Mouse (Mus musculus) gastrocnemius, adult 18-20 months (tissue): Measurements from ENCODE around the gene Shroom1. TPM values are rescaled to one million over a fixed set of nuclear protein-coding genes. Genes with fewer than 3 reads are reported as not detected.

ENCODE experiments used
- DNase-seq: peaks from one replicate; pipeline ENCODE4 v3.0.0; 2021; ENCODE audit warnings: low spot score
- microRNA-seq: library from miRNA; unstranded; fragments of <30 nt; microRNA quantifications from one replicate; pipeline ENCODE4 v1.2.0, GENCODE M21; 2021
- total RNA-seq, 2 experiments: library from RNA; stranded (reverse); gene quantifications; 2 replicates each; pipeline ENCODE4 v1.2.3; 2021

The Shroom1 gene
- total RNA-seq, 2 experiments from 2014 or later: 0.71 to 0.73 TPM

- peak; percentile 82 for DNase-seq
Observed at GRCm38 (mm10) chr11:53508152-53508551, 51.1 kb downstream of the Shroom1 start.

- peak; percentile 38 for DNase-seq
Observed at GRCm38 (mm10) chr11:53508591-53508990, 51.6 kb downstream of the Shroom1 start.

GRCm38 (mm10) chr11:53510351-53510750 is 53.3 kb downstream of the Shroom1 start:
- DNase-seq: no peak

- no peak for DNase-seq
Observed at GRCm38 (mm10) chr11:53516775-53517627, 60.0 kb downstream of the Shroom1 start.

Small RNA genes lying within 50 kb of the gene (microRNA-seq; reads per million reads assigned to microRNA genes)
- gene Mir6920: not detected

Other genes with a start within 250 kb of the Shroom1 start
- gene Hspa4, start 156.7 kb upstream of the Shroom1 start, total RNA-seq: 10 to 100 TPM; 74.3 to 95.8 TPM
- gene Zcchc10, start 132.5 kb upstream of the Shroom1 start, total RNA-seq: 1 to 10 TPM; 7.4 to 7.8 TPM
- 10 to 100 TPM; 90.1 to 93.8 TPM for gene Aff4, start 106.4 kb upstream of the Shroom1 start, total RNA-seq
- not detected for gene Leap2, start 34.0 kb upstream of the Shroom1 start, total RNA-seq
- 1,000 to 10,000 TPM; 1,298 to 1,311 TPM for gene Uqcrq, start 26.4 kb upstream of the Shroom1 start, total RNA-seq
- under 1 TPM; 0.11 to 0.17 TPM for gene Gdf9, start 26.2 kb upstream of the Shroom1 start, total RNA-seq
- gene Gm10447, start 95 bp upstream of the Shroom1 start, total RNA-seq: not detected
- gene Gm9837, start 13.3 kb downstream of the Shroom1 start, total RNA-seq: not detected
- gene Gm9945, start 23.0 kb downstream of the Shroom1 start, total RNA-seq: not detected
- gene Sowaha, start 23.1 kb downstream of the Shroom1 start, total RNA-seq: under 1 TPM; 0.07 TPM
- 10 to 100 TPM in 1 of 2 experiments, 1 to 10 TPM in 1; 8.4 to 10.3 TPM for gene Sept8, start 62.1 kb downstream of the Shroom1 start, total RNA-seq
- 1 to 10 TPM; 4.5 to 5.0 TPM for gene Kif3a, start 110.2 kb downstream of the Shroom1 start, total RNA-seq
- not detected for gene Il4, start 161.5 kb downstream of the Shroom1 start, total RNA-seq
- not detected for gene Il13, start 177.5 kb downstream of the Shroom1 start, total RNA-seq